Mouse (Mus musculus): Measurements from ENCODE around the gene Acot7.

The Acot7 gene

GRCm38 (mm10) chr4:152250615-152251014, 72.7 kb downstream of the Acot7 start:
- no peak for DNase-seq

- no peak for DNase-seq
Observed at GRCm38 (mm10) chr4:152253183-152253759, 75.3 kb downstream of the Acot7 start.

GRCm38 (mm10) chr4:152257070-152257469, 79.1 kb downstream of the Acot7 start:
- DNase-seq: peak; percentile 75

GRCm38 (mm10) chr4:152260451-152260850, 82.5 kb downstream of the Acot7 start:
- no peak for DNase-seq

- DNase-seq: no peak
Observed at GRCm38 (mm10) chr4:152262187-152262586, 84.3 kb downstream of the Acot7 start.

- no peak for DNase-seq
Observed at GRCm38 (mm10) chr4:152263089-152263488, 85.2 kb downstream of the Acot7 start.

- no peak for DNase-seq
Observed at GRCm38 (mm10) chr4:152263512-152264176, 85.7 kb downstream of the Acot7 start.

GRCm38 (mm10) chr4:152264177-152264530, 86.2 kb downstream of the Acot7 start:
- DNase-seq: no peak

- DNase-seq: no peak
Observed at GRCm38 (mm10) chr4:152264867-152265568, 87.1 kb downstream of the Acot7 start.

GRCm38 (mm10) chr4:152265791-152266190, 87.9 kb downstream of the Acot7 start:
- no peak for DNase-seq

GRCm38 (mm10) chr4:152266236-152266895, 88.4 kb downstream of the Acot7 start:
- no peak for DNase-seq

GRCm38 (mm10) chr4:152267748-152268369, 89.9 kb downstream of the Acot7 start:
- DNase-seq: peak; percentile 49

- DNase-seq: no peak
Observed at GRCm38 (mm10) chr4:152269967-152270366, 92.0 kb downstream of the Acot7 start.

GRCm38 (mm10) chr4:152270599-152270998, 92.7 kb downstream of the Acot7 start:
- DNase-seq: no peak

GRCm38 (mm10) chr4:152271334-152271733, 93.4 kb downstream of the Acot7 start:
- DNase-seq: no peak

- DNase-seq: no peak
Observed at GRCm38 (mm10) chr4:152272006-152272405, 94.1 kb downstream of the Acot7 start.

- peak; percentile 51 for DNase-seq
Observed at GRCm38 (mm10) chr4:152272449-152273049, 94.6 kb downstream of the Acot7 start.

GRCm38 (mm10) chr4:152273191-152273590, 95.3 kb downstream of the Acot7 start:
- DNase-seq: no peak

GRCm38 (mm10) chr4:152273621-152274236, 95.8 kb downstream of the Acot7 start, which contains the start of gene Gpr153:
Gpr153 (plus strand) TSS chr4:152274232.
- DNase-seq: peak; percentile 58

- DNase-seq: peak; percentile 52
Observed at GRCm38 (mm10) chr4:152274681-152275131, 96.8 kb downstream of the Acot7 start.

GRCm38 (mm10) chr4:152276389-152277347, 98.7 kb downstream of the Acot7 start:
- DNase-seq: no peak
